Mouse (Mus musculus) erythroid progenitor cell, adult 5-6 weeks (primary cell): ENCODE measurements around the gene Glt8d1. TPM values are rescaled to one million over a fixed set of nuclear protein-coding genes. Genes with fewer than 3 reads are reported as not detected.

Experiments
- ATAC-seq: replicated peaks from 2 replicates; pipeline ENCODE4 v1.8.0; 2016; ENCODE audit warnings: moderate number of reproducible peaks, mild to moderate bottlenecking, moderate TSS enrichment, inconsistent platforms; ENCODE audit not compliant: poor library complexity, low FRiP score, severe bottlenecking
- total RNA-seq, 2 experiments: library from RNA; stranded (forward) in 1 of 2; stranded (reverse) in 1 of 2; fragments of 150-400 nt in 1 of 2; fragments of 186-747, 209-891 nt in 1 of 2; gene quantifications; 2 replicates each; pipeline versions ENCODE4 v1.2.3 to v1.2.4; 2015 to 2017; ENCODE audit warnings: low replicate concordance in 2 of 2

The Glt8d1 gene
- 21.0 and 37.8 TPM in 2 replicates for total RNA-seq (2015; ENCODE audit: low replicate concordance)
- 7.1 and 16.7 TPM in 2 replicates for total RNA-seq (2017; ENCODE audit: low replicate concordance)

- ATAC-seq: peak; percentile 88
Measured at GRCm38 (mm10) chr14:31001307-31002205, at the start of gene Glt8d1, which contains the start of gene Spcs1. Gene Glt8d1 (plus strand): TSS chr14:31001400. Gene Spcs1 (minus strand): TSS chr14:31001672.

GRCm38 (mm10) chr14:30958517-30958916 is 42.7 kb upstream of the Glt8d1 start:
- ATAC-seq: peak; percentile 78

DNA sequence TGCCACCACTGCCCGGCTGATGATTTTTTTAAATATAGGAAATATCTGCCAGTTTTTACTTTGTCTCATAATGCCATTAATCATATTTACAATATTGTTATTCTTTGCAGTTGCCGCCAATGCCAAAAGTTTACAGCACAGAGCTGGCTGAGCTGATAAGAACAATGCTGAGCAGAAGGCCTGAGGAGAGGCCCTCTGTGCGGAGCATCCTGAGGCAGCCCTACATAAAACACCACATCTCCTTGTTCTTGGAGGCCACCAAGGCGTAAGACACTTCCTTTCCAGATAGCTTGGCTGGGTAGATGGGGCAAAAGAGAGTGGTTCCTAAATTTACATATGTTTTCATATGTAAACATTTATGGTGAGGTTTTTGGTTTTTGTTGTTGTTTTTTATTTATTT is 42.2 kb upstream of the Glt8d1 start:
- ATAC-seq: peak; percentile 83

GRCm38 (mm10) chr14:30960366-30960765 is 40.8 kb upstream of the Glt8d1 start:
- ATAC-seq: no peak

GRCm38 (mm10) chr14:30974204-30974603 is 27.0 kb upstream of the Glt8d1 start:
- no peak for ATAC-seq

DNA sequence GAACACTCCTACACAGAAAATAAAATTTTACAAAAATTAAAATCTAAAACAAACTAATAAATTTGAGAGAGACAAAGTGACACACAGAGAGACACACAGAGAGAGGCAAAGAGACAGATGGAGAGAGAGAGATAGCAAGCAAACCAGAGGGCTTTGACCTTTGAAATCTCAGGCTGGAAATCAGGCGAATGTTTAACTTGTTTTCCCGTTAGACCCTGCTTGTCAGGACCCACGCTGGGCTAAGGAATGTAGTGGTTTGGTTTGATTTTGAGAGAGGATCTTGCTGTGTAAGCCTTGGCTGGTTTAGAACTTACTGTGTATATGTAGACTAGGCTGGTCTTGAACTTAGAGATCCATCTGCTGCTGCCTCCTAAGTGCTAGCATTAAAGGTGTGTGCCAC is 25.0 kb upstream of the Glt8d1 start:
- ATAC-seq: no peak

GRCm38 (mm10) chr14:30996417-30996816 is 4.8 kb upstream of the Glt8d1 start:
- ATAC-seq: no peak

GRCm38 (mm10) chr14:31000356-31000755 is 844 bp upstream of the Glt8d1 start:
- peak; percentile 13; the same call in 1 of the 2 replicates for ATAC-seq

GRCm38 (mm10) chr14:31000816-31001306 is 339 bp upstream of the Glt8d1 start:
- ATAC-seq: peak; percentile 64

DNA sequence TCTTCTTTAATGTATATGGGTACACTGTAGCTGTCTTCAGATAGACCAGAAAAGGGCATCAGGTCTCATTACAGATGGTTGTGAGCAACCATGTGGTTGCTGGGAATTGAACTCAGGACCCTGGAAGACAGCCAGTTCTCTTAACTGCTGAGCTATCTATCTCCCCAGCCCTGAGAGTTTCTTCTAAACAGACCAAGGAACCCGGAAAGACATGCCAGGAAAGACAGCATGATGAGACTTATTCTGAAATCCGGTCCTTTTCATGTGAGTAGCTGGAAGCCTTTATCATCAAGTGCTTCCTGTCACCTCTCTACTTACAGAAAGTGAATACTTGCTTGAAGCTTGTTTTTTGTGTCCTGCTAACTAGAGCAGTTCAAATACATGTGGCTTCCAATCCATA is 3.3 kb downstream of the Glt8d1 start:
- no peak for ATAC-seq

DNA sequence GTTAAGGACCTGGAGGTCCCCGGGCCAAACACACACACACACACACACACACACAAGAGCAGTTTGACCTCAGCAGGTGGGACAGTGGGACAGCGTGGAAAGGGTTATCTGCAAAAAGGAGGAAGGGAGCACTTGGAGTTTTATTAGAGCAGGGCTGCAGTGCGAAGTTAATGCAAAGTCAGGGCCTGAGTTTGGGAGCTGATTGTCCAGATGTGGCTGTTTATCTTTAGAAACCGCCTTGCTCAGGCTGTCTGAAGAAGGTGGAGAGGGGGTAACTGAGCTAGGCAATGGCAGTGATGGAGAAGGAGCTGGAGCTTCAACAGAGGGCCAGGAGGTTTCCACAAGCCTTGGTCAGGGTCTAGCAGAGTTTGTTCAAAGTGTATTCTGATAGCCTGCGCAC is 5.6 kb downstream of the Glt8d1 start:
- peak; percentile 67 for ATAC-seq

- no peak for ATAC-seq
Measured at GRCm38 (mm10) chr14:31011588-31011987, 10.4 kb downstream of the Glt8d1 start.

DNA sequence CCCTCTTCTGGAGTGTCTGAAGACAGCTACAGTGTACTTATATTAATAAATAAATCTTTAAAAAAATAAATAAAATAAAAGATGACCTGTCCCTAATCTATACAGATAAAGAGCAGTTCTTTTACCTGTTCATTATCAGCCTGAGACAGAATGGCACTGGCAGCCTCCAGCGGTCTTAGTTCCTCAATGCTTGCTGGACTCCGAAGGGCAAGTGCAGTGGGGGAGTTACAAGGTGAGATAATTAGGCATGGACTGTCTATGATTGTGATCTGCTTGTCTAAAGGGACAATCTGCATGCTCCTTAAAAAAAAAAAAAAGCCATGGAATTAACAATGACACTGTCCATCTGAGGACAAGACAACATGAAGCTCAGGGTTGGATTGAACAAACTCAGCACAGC is 12.7 kb downstream of the Glt8d1 start:
- no peak for ATAC-seq

GRCm38 (mm10) chr14:31016063-31016462 is 14.9 kb downstream of the Glt8d1 start:
- ATAC-seq: no peak

DNA sequence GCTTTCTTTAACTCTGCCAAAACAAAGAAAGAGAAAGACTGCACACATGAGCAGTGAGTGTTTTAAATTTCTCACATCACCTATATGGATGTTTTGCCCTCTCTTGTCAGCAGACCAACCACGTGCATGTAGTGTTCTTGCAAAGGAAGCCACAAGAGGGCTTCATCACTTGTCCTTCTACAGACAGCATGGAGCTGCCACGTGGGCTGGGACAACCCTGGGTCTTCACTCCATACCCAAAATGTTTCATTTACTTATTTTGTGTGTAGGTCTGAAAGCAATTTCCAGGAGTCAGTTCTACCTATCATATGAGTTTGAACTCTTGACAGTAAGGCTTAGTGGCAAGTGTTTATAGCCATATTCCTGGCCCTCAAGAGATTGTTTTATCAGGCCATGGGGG is 16.7 kb downstream of the Glt8d1 start:
- 0 out of 2 replicates have a peak, but pooled peaks have one; percentile 23 for ATAC-seq

GRCm38 (mm10) chr14:31018860-31019291 is 17.7 kb downstream of the Glt8d1 start, which contains the start of the genes Pbrm1 and Gnl3:
Gene Pbrm1 (plus strand): TSS chr14:31019138.
Gene Gnl3 (minus strand): TSS chr14:31019152.
- ATAC-seq: peak; percentile 84

GRCm38 (mm10) chr14:31019331-31020205 is 18.4 kb downstream of the Glt8d1 start:
- peak; percentile 88 for ATAC-seq

DNA sequence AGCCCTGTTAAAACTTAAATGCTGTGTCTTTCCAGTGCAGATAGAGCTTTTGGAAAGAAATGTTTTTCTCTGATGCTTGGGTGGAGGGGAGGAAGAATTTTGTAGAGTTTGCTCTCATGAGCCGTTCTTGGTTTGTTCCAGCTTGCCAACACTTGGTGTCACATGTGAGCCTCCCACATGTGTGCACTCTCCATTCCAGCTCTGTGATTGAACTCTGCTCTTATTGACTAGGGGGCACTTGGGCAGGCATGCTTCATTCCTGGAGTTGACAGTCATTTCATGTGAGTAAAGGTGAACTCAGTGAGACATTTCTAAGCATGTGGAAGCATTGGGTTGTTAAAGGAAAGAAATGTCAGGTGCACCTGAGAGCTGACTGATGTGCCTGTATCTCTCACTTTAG is 21.4 kb downstream of the Glt8d1 start:
- no peak for ATAC-seq

DNA sequence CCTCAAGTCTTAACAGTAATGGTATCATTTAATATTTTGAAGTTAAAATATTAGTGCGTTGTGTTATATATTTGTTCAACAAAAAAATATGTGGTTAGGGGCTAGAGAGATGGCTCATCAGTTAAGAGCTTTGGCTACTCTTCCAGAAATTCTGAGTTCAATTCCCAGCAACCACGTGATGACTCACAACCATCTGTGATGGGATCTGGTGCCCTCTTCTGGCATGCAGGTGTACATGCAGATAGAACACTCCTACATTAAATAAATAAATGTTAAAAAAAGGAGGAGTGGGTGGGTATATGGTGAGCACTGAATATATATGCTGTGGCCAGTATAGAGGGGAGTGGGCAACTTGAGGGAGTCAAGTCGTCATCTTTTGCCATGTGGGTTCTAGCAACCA is 24.6 kb downstream of the Glt8d1 start:
- no peak for ATAC-seq

DNA sequence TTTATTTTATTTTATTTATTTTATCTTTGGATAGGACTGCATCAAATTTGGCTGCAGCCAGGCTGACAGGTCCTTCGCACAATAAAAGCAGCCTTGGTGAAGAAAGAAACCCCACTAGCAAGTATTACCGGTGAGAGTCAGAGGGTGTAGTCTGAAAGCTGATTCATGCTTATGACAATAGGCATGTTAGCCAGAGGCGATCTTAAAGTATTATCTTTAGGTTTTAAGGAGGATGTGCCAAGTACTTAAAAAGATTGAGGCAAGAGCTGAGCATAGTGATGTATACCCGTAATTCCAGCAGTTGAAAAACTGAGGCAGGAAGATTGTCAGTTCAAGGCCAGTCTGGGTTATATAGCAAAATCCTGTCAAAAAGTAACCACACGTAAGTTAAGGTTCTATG is 44.1 kb downstream of the Glt8d1 start:
- ATAC-seq: peak; percentile 43
